Mouse (Mus musculus) C2C12 (cell line): ENCODE data around the gene Hist1h4k. TPM values are rescaled to one million over a fixed set of nuclear protein-coding genes. Genes with fewer than 3 reads are reported as not detected.
"Not testable (repeated sequence)": the region's sequence is repeated elsewhere in the genome, so short reads cannot be mapped to it uniquely, and the experiment has no call there.

Experiments used
- H3K27me3 ChIP-seq: one replicate; pipeline ENCODE4 v1.6.1; 2011; ENCODE audit not compliant: control insufficient read depth, insufficient read depth, insufficient read length
- H3K36me3 ChIP-seq: one replicate; pipeline ENCODE4 v1.6.1; 2011; ENCODE audit not compliant: control insufficient read depth, insufficient read depth
- H3K4me3 ChIP-seq: one replicate; pipeline ENCODE4 v1.5.1; 2011; ENCODE audit warnings: mild to moderate bottlenecking, control low read depth; ENCODE audit not compliant: poor library complexity, insufficient read depth, severe bottlenecking
- H3K79me2 ChIP-seq: one replicate; pipeline ENCODE4 v1.6.1; 2011; ENCODE audit not compliant: control insufficient read depth, insufficient read depth
- H3K79me3 ChIP-seq: one replicate; pipeline ENCODE4 v1.6.1; 2011; ENCODE audit warnings: low read depth, control low read depth
- H3ac ChIP-seq: one replicate; pipeline ENCODE3; 2011; ENCODE audit warnings: low read depth; ENCODE audit not compliant: control insufficient read depth, insufficient read length
- CEBPB ChIP-seq: IDR thresholded peaks from one replicate; pipeline ENCODE4 v1.6.1; 2011; ENCODE audit warnings: low read depth, mild to moderate bottlenecking, control low read depth, moderate library complexity
- CTCF ChIP-seq: IDR thresholded peaks from one replicate; pipeline ENCODE4 v1.5.1; 2011; ENCODE audit not compliant: control insufficient read depth, insufficient read depth, insufficient read length
- FOSL1 ChIP-seq: IDR thresholded peaks from one replicate; pipeline ENCODE4 v1.8.0; 2011; ENCODE audit warnings: mild to moderate bottlenecking, low read length; ENCODE audit not compliant: poor library complexity, insufficient read depth, severe bottlenecking
- MAX ChIP-seq: IDR thresholded peaks from one replicate; pipeline ENCODE4 v1.6.1; 2011; ENCODE audit warnings: mild to moderate bottlenecking, control low read depth
- MYOD1 ChIP-seq: IDR thresholded peaks from one replicate; pipeline ENCODE4 v1.6.1; 2011; ENCODE audit warnings: low read depth; ENCODE audit not compliant: control insufficient read depth, insufficient read length
- MYOG ChIP-seq: IDR thresholded peaks from one replicate; pipeline ENCODE4 v1.6.1; 2011; ENCODE audit not compliant: control insufficient read depth, insufficient read length; ENCODE audit errors: extremely low read depth
- USF1 ChIP-seq: IDR thresholded peaks from one replicate; pipeline ENCODE4 v1.6.1; 2011; ENCODE audit warnings: low read depth, mild to moderate bottlenecking, control low read depth, moderate library complexity
- polyA plus RNA-seq: library from polyadenylated mRNA; unstranded; fragments of >200 nt; fragmentation: generic; extraction: Trizol; gene quantifications from one replicate; pipeline ENCODE4 v1.2.1, GENCODE M21; 2012; ENCODE audit warnings: missing spikeins

The Hist1h4k gene
- polyA plus RNA-seq, 1 experiment: 10.3 TPM

GRCm38 (mm10) chr13:21745006-21745405 is 5.3 kb downstream of the Hist1h4k start:
- Histone ChIP-seq H3K79me2 (peaks cover 28% of the 10 kb centered on the region), H3ac (no peak overlapping the region), H3K36me3 (peaks cover 3% of the 10 kb centered on the region), H3K27me3 (no peaks in the 10 kb centered on the region), H3K4me3 (no peak overlapping the region), H3K79me3 (peaks cover 9% of the 10 kb centered on the region)
- TF ChIP-seq MAX (no peak), FOSL1 (no peak), CTCF (no peak), MYOD1 (no peak), MYOG (no peak), USF1 (no peak), CEBPB (no peak)

GRCm38 (mm10) chr13:21734906-21735767 is 15.2 kb downstream of the Hist1h4k start, which contains the start of gene Hist1h4j:
Hist1h4j (plus strand) TSS chr13:21735064.
- H3K36me3 ChIP-seq, H3K27me3 ChIP-seq, H3K79me3 ChIP-seq, H3K79me2 ChIP-seq: not testable (repeated sequence)
- H3K4me3 ChIP-seq: peak within 1 kb of the TSS; percentile 29
- H3ac ChIP-seq: peak within 1 kb of the TSS; percentile 28

GRCm38 (mm10) chr13:21734010-21734905 is 16.0 kb downstream of the Hist1h4k start:
- peak overlapping the region; percentile 28 for H3ac ChIP-seq
- no peaks in the 10 kb centered on the region for H3K79me3 ChIP-seq
- no peaks in the 10 kb centered on the region for H3K36me3 ChIP-seq
- H3K4me3 ChIP-seq: peak overlapping the region; percentile 11
- TF ChIP-seq MYOD1 (no peak), FOSL1 (no peak), MAX (peak; percentile 65), CEBPB (no peak), USF1 (no peak), CTCF (peak; percentile 51), MYOG (no peak)
- H3K79me2 ChIP-seq: no peaks in the 10 kb centered on the region
- H3K27me3 ChIP-seq: no peaks in the 10 kb centered on the region

- no peak overlapping the region for H3K4me3 ChIP-seq
- H3K27me3 ChIP-seq: no peaks in the 10 kb centered on the region
- H3K36me3 ChIP-seq: no peaks in the 10 kb centered on the region
- no peaks in the 10 kb centered on the region for H3K79me2 ChIP-seq
- TF ChIP-seq FOSL1: no peak
- TF ChIP-seq CEBPB: no peak
- TF ChIP-seq USF1: no peak
- no peak for TF ChIP-seq MAX
- TF ChIP-seq MYOG: no peak
- TF ChIP-seq CTCF: no peak
- TF ChIP-seq MYOD1: no peak
- no peaks in the 10 kb centered on the region for H3K79me3 ChIP-seq
- H3ac ChIP-seq: peak overlapping the region; percentile 32
Measured at GRCm38 (mm10) chr13:21733466-21733865, 16.8 kb downstream of the Hist1h4k start.

GRCm38 (mm10) chr13:21729544-21729943 is 20.8 kb downstream of the Hist1h4k start:
- H3K79me2 ChIP-seq: no peaks in the 10 kb centered on the region
- H3K27me3 ChIP-seq: no peaks in the 10 kb centered on the region
- no peaks in the 10 kb centered on the region for H3K36me3 ChIP-seq
- H3K4me3 ChIP-seq: no peak overlapping the region
- no peak overlapping the region for H3ac ChIP-seq
- no peaks in the 10 kb centered on the region for H3K79me3 ChIP-seq
- TF ChIP-seq MYOD1 (no peak), FOSL1 (no peak), MYOG (no peak), USF1 (no peak), CTCF (no peak), MAX (no peak), CEBPB (no peak)
